Mouse (Mus musculus) left cerebral cortex, adult 9 months (tissue): ENCODE measurements around the gene Ranbp3.

Source experiments
- DNase-seq, 2 experiments: peaks; one replicate each; pipeline ENCODE4 v3.0.0; 2022; ENCODE audit warnings: low spot score in 2 of 2

The Ranbp3 gene

GRCm38 (mm10) chr17:56673647-56674416 is 738 bp downstream of the Ranbp3 start:
- DNase-seq: no peak

- DNase-seq: no peak
These were observed 8.7 kb downstream of the Ranbp3 start for GRCm38 (mm10) chr17:56681791-56682190.

GRCm38 (mm10) chr17:56682880-56683279 is 9.8 kb downstream of the Ranbp3 start:
- DNase-seq: no peak

GRCm38 (mm10) chr17:56683546-56684140 is 10.5 kb downstream of the Ranbp3 start:
- DNase-seq: no peak

DNA sequence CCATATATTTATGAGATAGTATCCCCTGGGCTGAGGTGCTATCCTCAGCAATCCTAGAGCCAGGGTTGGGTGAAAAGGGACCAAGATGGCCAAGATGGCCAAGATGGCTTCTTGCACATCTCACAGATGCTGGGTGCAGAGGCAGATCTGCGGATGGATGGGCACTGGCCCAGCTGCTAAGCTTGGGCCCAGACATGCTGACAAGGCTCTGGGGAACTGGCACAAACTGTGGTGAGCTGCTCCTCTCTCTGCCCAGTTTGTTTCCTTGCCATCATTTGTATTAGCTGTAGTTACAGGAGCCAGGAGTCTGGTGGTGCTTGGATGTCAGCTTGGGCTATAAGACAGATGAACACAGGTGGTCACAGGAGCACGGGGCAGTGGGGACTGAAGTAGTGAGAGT is 11.6 kb downstream of the Ranbp3 start:
- no peak for DNase-seq

DNA sequence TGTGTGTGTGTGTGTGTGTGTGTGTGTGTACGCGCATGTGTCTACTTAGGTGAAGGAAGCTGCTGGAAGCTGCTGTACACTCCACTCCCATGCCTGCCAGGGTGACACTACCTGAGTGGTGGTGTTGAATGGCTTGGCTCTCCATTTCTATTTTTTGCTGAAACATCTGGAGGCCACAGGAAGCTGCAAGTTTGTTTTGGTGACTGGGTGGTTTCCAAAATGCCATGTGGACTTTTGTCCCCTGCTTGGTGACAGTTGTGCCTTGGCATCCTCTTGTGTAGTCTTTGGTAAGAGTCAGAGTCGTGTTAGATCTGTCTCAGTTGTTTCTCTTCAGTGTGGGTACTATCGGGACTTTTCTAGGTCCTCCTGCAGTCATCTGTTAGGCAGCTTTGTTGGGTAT is 13.7 kb downstream of the Ranbp3 start:
- no peak for DNase-seq

- no peak for DNase-seq
These were observed 15.0 kb downstream of the Ranbp3 start for GRCm38 (mm10) chr17:56688045-56688444.

- DNase-seq: no peak
These were observed 15.6 kb downstream of the Ranbp3 start for GRCm38 (mm10) chr17:56688689-56689088.

- no peak for DNase-seq
These were observed 20.3 kb downstream of the Ranbp3 start for GRCm38 (mm10) chr17:56693395-56693794.

DNA sequence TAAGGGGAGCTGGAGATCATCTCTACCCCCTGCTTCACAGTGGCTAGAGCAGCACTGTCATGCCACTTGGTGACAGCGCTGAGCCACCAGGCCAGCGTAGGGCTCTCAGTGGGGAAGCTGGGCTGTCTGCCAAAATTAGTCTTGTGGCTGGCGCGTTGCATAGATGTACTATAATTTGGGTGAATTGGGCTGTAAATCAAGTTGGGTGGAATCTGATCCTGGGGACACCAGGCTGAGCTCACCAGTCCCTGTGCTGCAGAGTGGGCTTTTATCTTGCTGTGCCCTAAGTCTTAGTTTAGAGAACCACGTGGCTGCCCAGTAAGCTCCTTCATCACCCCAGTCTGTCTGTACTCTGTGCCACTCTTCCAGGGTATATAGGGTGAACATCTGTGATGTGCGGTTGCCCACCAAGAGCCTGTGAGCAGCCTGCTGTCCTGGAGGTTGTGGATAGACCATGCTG is 20.8 kb downstream of the Ranbp3 start:
- peak; percentile 46 to 73 for DNase-seq

DNA sequence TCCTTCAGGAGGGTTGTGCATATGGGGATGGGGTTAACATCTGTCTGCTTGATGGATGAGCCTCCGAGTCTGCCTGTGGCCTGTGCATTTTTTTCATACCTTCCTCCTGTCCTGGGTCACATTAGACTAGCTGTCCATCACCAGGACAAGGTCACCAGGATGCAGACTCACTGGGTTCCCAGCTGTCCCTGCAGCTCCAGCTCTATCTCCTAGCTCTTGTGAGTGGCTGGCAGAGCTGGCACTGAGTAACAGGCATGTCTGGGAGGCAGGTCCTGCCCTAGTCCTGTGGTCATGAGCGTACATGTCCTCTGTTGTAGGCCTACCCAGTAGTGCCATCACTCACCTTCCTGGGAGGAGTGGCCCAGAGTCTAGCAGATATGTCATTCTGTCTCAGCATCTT is 27.4 kb downstream of the Ranbp3 start:
- DNase-seq: no peak

- DNase-seq: no peak
These were observed 29.9 kb downstream of the Ranbp3 start for GRCm38 (mm10) chr17:56703038-56703437.

GRCm38 (mm10) chr17:56706515-56706914 is 33.4 kb downstream of the Ranbp3 start:
- no peak for DNase-seq

DNA sequence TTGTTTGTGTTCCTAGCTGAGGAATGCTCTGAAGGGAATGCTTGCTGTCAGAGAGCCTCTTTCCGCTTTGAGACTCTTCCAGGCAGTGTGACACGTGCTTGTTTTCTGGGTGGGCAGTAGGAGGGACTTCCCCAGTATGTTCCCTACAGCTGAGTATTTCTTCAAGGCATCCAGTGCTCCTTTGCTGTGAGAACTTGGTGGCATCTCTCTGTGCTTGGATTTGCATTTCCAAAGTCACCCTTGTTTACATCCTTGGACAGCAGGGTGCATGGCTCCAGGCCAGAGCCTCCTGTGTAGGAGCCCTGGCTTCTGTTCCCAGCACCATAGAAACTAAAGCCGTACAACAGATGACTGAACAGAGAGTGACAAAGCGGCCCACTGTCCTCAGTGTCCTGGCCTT is 35.6 kb downstream of the Ranbp3 start:
- no peak for DNase-seq

DNA sequence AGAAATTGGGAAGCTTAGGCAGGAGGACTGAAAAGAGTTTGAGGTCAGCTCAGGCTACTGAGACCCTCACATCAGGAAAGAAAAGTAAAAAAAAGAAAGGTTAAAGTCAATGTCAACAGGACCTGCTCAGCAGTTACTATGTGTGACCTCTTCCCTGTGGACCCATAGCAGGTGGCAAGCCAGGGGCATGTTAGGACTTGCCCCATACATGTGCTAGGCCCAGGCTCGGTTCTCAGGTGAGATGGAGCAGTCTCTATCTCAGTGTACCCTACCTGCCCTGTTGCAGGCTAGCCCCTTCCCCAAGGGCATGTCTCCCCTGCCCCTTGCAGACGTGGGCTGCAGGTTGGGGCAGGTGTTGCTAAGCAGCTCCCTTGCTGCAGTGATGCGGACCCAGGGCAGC is 36.6 kb downstream of the Ranbp3 start:
- no peak for DNase-seq

DNA sequence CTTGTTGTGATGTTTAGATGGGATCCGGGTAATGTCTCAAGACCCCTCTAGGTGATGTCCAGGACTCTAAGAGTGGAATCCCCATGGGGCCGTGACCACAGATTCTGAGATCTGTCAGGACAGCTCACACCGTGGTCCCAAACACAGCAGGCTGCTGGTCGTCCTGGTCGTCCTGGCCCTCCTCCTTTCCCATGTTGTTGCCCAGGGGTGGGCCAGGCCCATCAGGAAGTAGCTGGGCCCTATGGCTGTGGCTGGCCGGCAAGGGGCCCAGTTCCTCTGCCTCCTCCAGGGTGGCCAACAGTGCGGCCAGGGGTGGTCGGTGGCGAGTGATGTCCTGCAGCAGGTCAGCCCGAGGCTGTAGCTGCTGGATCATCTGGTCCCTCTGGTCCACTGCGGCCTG is 42.3 kb downstream of the Ranbp3 start:
- DNase-seq: no peak

DNA sequence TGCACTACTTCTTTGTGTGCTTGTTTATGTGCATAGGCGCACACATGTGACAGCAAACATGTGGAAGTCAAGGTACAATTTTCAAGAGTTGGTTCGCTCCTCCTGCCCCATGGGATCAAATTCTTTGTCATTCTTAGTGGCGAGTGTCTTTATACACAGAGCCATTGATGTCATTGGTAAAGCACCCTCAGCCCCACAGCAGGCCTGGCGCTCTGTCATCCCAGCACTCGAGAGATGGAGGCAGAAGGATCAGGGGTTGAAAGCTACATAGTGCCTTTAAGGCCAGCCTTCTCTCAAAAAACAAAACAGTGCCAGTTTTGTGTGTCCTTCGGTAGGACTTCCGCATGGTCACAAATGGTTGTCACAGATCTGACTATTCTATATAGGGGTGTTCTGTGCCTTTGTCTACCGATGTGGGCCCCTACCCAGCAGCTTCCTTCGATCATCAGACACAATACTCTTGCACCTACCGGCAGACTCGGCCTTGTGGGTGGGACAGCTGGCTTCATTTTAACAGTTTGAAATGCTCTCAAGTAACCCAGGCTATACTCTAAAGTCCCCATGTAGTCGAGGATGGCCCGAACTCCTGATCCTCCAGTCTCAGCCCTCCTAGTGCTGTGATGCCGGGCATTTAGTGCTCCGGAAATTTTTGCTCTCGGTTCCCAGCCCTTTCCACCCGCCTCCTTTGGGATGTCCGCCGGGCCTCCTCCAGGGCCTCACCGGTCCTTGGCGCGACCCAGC is 43.0 kb downstream of the Ranbp3 start:
- peak in 1 of 2 experiments; percentile 26 for DNase-seq

DNA sequence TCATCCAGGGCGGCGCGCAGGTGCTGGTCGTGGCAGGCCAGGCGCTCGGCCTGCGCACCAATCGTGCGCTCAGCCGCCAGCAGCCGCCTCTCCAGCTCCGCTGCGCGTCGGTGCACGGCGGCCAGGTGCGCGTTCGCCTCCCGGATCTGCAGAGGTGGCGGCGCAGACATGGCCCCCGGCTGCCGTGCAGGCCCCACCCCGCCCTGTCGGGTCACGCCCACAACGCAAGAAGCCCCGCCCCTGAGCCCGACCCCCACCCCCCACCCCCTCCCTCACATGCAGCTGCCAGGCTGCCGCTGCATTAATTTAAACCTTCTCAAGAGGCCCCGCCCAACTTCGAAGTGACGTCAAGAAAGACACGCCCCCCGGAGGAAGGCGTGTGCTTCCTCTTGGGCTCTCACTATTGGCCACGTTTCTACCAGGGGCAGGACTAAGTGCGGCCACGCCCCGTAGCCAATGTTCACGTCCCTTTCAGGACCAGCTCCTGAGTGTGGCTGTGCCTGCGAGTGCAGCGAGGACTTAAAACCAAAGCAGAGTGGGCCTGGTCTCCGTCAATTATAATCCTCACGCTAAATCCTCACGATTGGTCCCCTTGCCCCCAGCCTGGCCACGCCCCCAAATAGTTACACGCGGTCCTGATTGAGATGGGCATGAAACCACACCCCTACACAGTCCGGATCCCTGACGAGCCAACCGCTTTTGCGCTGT is 43.7 kb downstream of the Ranbp3 start:
- peak; percentile 98 to 99 for DNase-seq

DNA sequence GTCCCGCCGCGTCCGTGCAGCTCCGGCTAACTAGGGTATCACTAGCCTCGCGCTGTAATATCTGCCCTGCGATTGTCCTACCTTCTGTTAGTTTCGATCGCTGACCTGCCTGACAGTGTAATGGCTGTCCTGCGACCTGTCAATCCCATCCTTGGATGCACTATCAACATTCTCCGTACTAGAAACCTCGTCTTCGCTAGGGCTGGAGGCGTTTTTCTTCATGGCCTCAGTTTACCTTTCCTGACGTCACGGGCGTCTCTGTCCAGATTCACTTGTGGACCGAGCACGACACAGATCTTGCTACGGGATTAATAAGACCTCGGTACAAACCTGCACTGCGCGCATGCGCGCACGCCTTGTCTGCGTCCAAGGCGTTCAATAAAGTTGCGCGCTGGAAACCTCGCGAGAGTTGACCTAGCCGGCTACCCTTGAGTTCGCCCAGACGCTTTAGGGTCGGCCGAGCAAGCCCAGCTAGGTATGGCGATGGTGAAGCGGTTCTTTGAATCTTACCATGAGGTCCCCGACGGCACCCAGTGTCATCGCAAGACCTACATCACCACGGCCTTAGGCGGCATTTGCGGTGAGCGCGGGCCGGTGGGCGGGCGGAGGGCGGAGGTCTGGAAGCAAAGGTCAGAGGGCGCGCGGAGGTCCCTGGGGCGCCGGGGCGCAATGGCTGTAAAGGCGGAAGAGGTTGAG is 44.4 kb downstream of the Ranbp3 start, which contains the start of the genes Ndufa11 and Vmac:
Gene Ndufa11, plus strand, starts transcription at position 405 of the 696 bp plus-strand sequence.
Gene Vmac, minus strand, starts transcription at position 660 of the 696 bp plus-strand sequence.
- peak; percentile 72 to 95 for DNase-seq

DNA sequence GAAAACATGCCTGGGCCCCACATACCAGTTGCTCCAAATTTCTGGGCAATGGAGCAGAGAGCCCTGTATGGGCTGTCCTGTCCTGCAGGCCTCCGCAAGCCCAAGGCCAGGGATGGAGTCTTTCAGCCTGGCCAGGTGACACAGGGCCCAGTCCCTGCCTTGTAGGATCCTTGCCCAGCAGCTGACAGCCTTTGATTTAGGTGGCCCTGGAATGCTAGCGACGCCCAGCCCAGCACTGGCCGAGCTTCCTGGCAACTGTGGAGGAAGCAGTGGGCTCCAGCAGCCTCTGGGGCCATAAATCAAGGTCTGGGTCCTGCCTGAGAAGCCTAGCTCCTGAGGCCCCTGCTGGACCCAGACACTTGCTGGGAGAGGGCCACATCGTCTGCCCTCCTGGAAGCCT is 49.3 kb downstream of the Ranbp3 start:
- no peak for DNase-seq
